In genomic region chr13:60243110-60243481, GRCm38 (mm10) we compare ENCODE assay signal across 12 mouse cellular contexts.
DNase-seq lines count a peak whose midpoint lies in the region; ATAC-seq lines count a peak whose summit lies in the region.
"Had no signal": no experiment of that assay in that cellular context is flagged by ENCODE, and none has a peak within 500 bp of the region (broad histone marks: within the 10 kb centered on the region; RNA-seq: fewer than 3 reads in every experiment).

No protein-coding gene starts in this region.

- no peaks in the 10 kb centered on the region for H3K27me3 ChIP-seq in heart, embryonic 13.5 days (replicated peaks)
- H3K27me3 ChIP-seq in embryonic facial prominence, embryonic 11.5 days (ENCODE audit: control insufficient read depth, insufficient read depth, low read length) = no peaks in the 10 kb centered on the region
- no peaks in the 10 kb centered on the region for H3K27me3 ChIP-seq in embryonic facial prominence, embryonic 15.5 days
- no peaks in the 10 kb centered on the region for H3K27me3 ChIP-seq in intestine, embryonic 16.5 days (replicated peaks; ENCODE audit: control insufficient read depth, insufficient read depth, low read length)

- H3K4me1 ChIP-seq in heart, embryonic 13.5 days = peaks cover 17% of the 10 kb centered on the region
- H3K4me1 ChIP-seq in embryonic facial prominence, embryonic 11.5 days (ENCODE audit: control insufficient read depth, insufficient read depth, low read length) = peaks cover 2% of the 10 kb centered on the region; the same call in 1 of the 2 replicates
- peaks cover 25% of the 10 kb centered on the region for H3K4me1 ChIP-seq in embryonic facial prominence, embryonic 15.5 days
- H3K4me1 ChIP-seq in intestine, embryonic 16.5 days (ENCODE audit: control insufficient read depth, insufficient read depth, low read length) = peaks cover 5% of the 10 kb centered on the region; the same call in 1 of the 2 replicates

- 0 out of 2 replicates have a peak, but pooled peaks cover 8% of the 10 kb centered on the region for H3K9me3 ChIP-seq in heart, embryonic 13.5 days
- no peaks in the 10 kb centered on the region for H3K9me3 ChIP-seq in embryonic facial prominence, embryonic 11.5 days (replicated peaks; ENCODE audit: control insufficient read depth, low read length)
- no peaks in the 10 kb centered on the region for H3K9me3 ChIP-seq in embryonic facial prominence, embryonic 15.5 days (replicated peaks)
- no peaks in the 10 kb centered on the region for H3K9me3 ChIP-seq in intestine, embryonic 16.5 days (ENCODE audit: control insufficient read depth, low read length)

- peak overlapping the region; percentile 57 for H3K27ac ChIP-seq in heart, embryonic 13.5 days (replicated peaks)
- H3K27ac ChIP-seq in embryonic facial prominence, embryonic 11.5 days (replicated peaks; ENCODE audit: low read depth, low read length) = peak overlapping the region; percentile 91
- peak overlapping the region; percentile 86 for H3K27ac ChIP-seq in embryonic facial prominence, embryonic 15.5 days (replicated peaks)
- H3K27ac ChIP-seq in intestine, embryonic 16.5 days (ENCODE audit: low read length) = peak overlapping the region; percentile 54; the same call in 1 of the 2 replicates

- no peak for DNase-seq in heart, postnatal 14 days
- DNase-seq in embryonic facial prominence, embryonic 11.5 days (ENCODE audit: low spot score) = no peak
- no peak for DNase-seq in thymus, postnatal 14 days
- DNase-seq in urinary bladder, postnatal 36 days (ENCODE audit: low spot score in 2 of 2) = no peak
- DNase-seq in adrenal gland, adult 8-10 months = no peak
- DNase-seq: right cerebral cortex, postnatal 14 days; thymus, postnatal 25 days had no signal

- no peak overlapping the region for H3K4me2 ChIP-seq in heart, embryonic 13.5 days
- no peak overlapping the region for H3K4me2 ChIP-seq in embryonic facial prominence, embryonic 11.5 days (ENCODE audit: low read depth, low read length)
- no peak overlapping the region for H3K4me2 ChIP-seq in embryonic facial prominence, embryonic 15.5 days (replicated peaks)
- no peak overlapping the region for H3K4me2 ChIP-seq in intestine, embryonic 16.5 days (ENCODE audit: low read depth, low read length)
- H3K4me2 ChIP-seq: liver, embryonic 11.5 days had no signal

- intact Hi-C loops in heart, postnatal 14 days (cut with DNase I) = no loop called here

- H3K9ac ChIP-seq in heart, embryonic 13.5 days = no peak overlapping the region
- H3K9ac ChIP-seq in embryonic facial prominence, embryonic 11.5 days (replicated peaks; ENCODE audit: low read length) = no peak overlapping the region; the same call in 1 of the 2 replicates
- no peak overlapping the region for H3K9ac ChIP-seq in embryonic facial prominence, embryonic 15.5 days
- no peak overlapping the region for H3K9ac ChIP-seq in intestine, embryonic 16.5 days (ENCODE audit: low read depth, low read length)

- H3K36me3 ChIP-seq in heart, embryonic 13.5 days = no peaks in the 10 kb centered on the region
- H3K36me3 ChIP-seq in embryonic facial prominence, embryonic 11.5 days (replicated peaks; ENCODE audit: control insufficient read depth, insufficient read depth, low read depth, low read length) = no peaks in the 10 kb centered on the region
- no peaks in the 10 kb centered on the region for H3K36me3 ChIP-seq in embryonic facial prominence, embryonic 15.5 days
- no peaks in the 10 kb centered on the region for H3K36me3 ChIP-seq in intestine, embryonic 16.5 days (ENCODE audit: control insufficient read depth, insufficient read depth, low read length)

- H3K4me3 ChIP-seq in heart, embryonic 13.5 days = no peak overlapping the region
- H3K4me3 ChIP-seq in embryonic facial prominence, embryonic 11.5 days (ENCODE audit: low read depth, low read length) = no peak overlapping the region
- no peak overlapping the region for H3K4me3 ChIP-seq in embryonic facial prominence, embryonic 15.5 days (replicated peaks)
- no peak overlapping the region for H3K4me3 ChIP-seq in intestine, embryonic 16.5 days (ENCODE audit: low read length)

- 45% methylated on average over 4 of the region's 4 CpGs for WGBS in heart, embryonic 13.5 days
- 24% methylated on average over 4 of the region's 4 CpGs for WGBS in embryonic facial prominence, embryonic 11.5 days
- 21% methylated on average over 4 of the region's 4 CpGs for WGBS in embryonic facial prominence, embryonic 15.5 days
- 18% methylated on average over 4 of the region's 4 CpGs for WGBS in intestine, embryonic 16.5 days

- no peak for ATAC-seq in heart, embryonic 13.5 days (ENCODE audit: extremely low read depth, insufficient number of reproducible peaks, low FRiP score, low TSS enrichment)
- no peak for ATAC-seq in embryonic facial prominence, embryonic 11.5 days (replicated peaks; ENCODE audit: insufficient number of reproducible peaks, low FRiP score, low TSS enrichment, low read depth)
- ATAC-seq in embryonic facial prominence, embryonic 15.5 days (ENCODE audit: insufficient number of reproducible peaks, low FRiP score, low TSS enrichment, low read depth) = no peak
- peak; percentile 26; the same call in 1 of the 2 replicates for ATAC-seq in intestine, embryonic 16.5 days
- ATAC-seq: lung, postnatal 0 days had no signal
